Mouse (Mus musculus) ZHBTc4 (cell line): Measurements from ENCODE around the gene Mta1.
A peak's percentile ranks its signal among the peaks of the same experiment; 100 is the strongest.

Experiments
- DNase-seq: peaks from one replicate; pipeline ENCODE4 v3.0.0-alpha.2; 2011; ENCODE audit warnings: low read depth, low spot score

Mta1 gene

GRCm38 (mm10) chr12:113185442-113186291 is 87.6 kb downstream of the Mta1 start, which contains the start of gene Tmem121:
Gene Tmem121, plus strand, starts transcription at chr12:113185930.
- DNase-seq = peak; percentile 44

- DNase-seq = no peak
Observed at GRCm38 (mm10) chr12:113186326-113187010, 88.4 kb downstream of the Mta1 start.
